Mouse (Mus musculus) frontal cortex, postnatal 10 days (tissue): Measurements from ENCODE around the gene Sycp2.
"Not testable (repeated sequence)": the region's sequence is repeated elsewhere in the genome, so short reads cannot be mapped to it uniquely, and the experiment has no call there.

Experiments used
- DNase-seq, 2 experiments: peaks; one replicate each; pipeline ENCODE4 v3.0.0; 2022; ENCODE audit warnings: low spot score in 2 of 2, mixed read lengths in 1 of 2

Gene Sycp2

GRCm38 (mm10) chr2:178413481-178414260, 6.2 kb upstream of the Sycp2 start:
- DNase-seq: peak; percentile 34 to 50

GRCm38 (mm10) chr2:178413081-178413480, 5.6 kb upstream of the Sycp2 start:
- DNase-seq: no peak

- peak in 1 of 2 experiments; percentile 29 for DNase-seq
These were observed 5.1 kb upstream of the Sycp2 start for GRCm38 (mm10) chr2:178412598-178412997.

GRCm38 (mm10) chr2:178410286-178410685, 2.8 kb upstream of the Sycp2 start:
- peak in 1 of 2 experiments; percentile 2 for DNase-seq

- DNase-seq: no peak
These were observed 1.5 kb upstream of the Sycp2 start for GRCm38 (mm10) chr2:178409024-178409423.

GRCm38 (mm10) chr2:178342597-178342996, 64.9 kb downstream of the Sycp2 start:
- DNase-seq: no peak

GRCm38 (mm10) chr2:178342105-178342504, 65.4 kb downstream of the Sycp2 start:
- not testable (repeated sequence) for DNase-seq

- DNase-seq: no peak
These were observed 68.4 kb downstream of the Sycp2 start for GRCm38 (mm10) chr2:178339044-178339443.

- no peak for DNase-seq
These were observed 69.6 kb downstream of the Sycp2 start for GRCm38 (mm10) chr2:178337878-178338277.

- no peak for DNase-seq
These were observed 77.5 kb downstream of the Sycp2 start for GRCm38 (mm10) chr2:178329986-178330385.

- DNase-seq: peak in 1 of 2 experiments; percentile 38
These were observed 77.9 kb downstream of the Sycp2 start for GRCm38 (mm10) chr2:178329551-178329950.

- DNase-seq: peak; percentile 84 to 86
These were observed 79.9 kb downstream of the Sycp2 start for GRCm38 (mm10) chr2:178327466-178328040.

- DNase-seq: peak in 1 of 2 experiments; percentile 19
These were observed 80.6 kb downstream of the Sycp2 start for GRCm38 (mm10) chr2:178326750-178327465.

- peak in 1 of 2 experiments; percentile 6 for DNase-seq
These were observed 81.4 kb downstream of the Sycp2 start for GRCm38 (mm10) chr2:178326067-178326466.

GRCm38 (mm10) chr2:178324818-178325217, 82.7 kb downstream of the Sycp2 start:
- DNase-seq: peak in 1 of 2 experiments; percentile 2

- peak in 1 of 2 experiments; percentile 3 for DNase-seq
These were observed 83.1 kb downstream of the Sycp2 start for GRCm38 (mm10) chr2:178324410-178324809.

- DNase-seq: peak in 1 of 2 experiments; percentile 25
These were observed 86.2 kb downstream of the Sycp2 start for GRCm38 (mm10) chr2:178321271-178321670.

- DNase-seq: no peak
These were observed 87.7 kb downstream of the Sycp2 start for GRCm38 (mm10) chr2:178319766-178320165.

GRCm38 (mm10) chr2:178316281-178316680, 91.2 kb downstream of the Sycp2 start:
- DNase-seq: no peak

GRCm38 (mm10) chr2:178313539-178313938, 93.9 kb downstream of the Sycp2 start:
- DNase-seq: no peak

GRCm38 (mm10) chr2:178304669-178305068, 102.8 kb downstream of the Sycp2 start:
- DNase-seq: no peak

GRCm38 (mm10) chr2:178304188-178304529, 103.3 kb downstream of the Sycp2 start:
- DNase-seq: no peak
